Mouse (Mus musculus) C2C12 (cell line): ENCODE measurements around the gene Lrrc30. TPM values are rescaled to one million over a fixed set of nuclear protein-coding genes. Genes with fewer than 3 reads are reported as not detected.

Experiments
- H3K27me3 ChIP-seq: one replicate; pipeline ENCODE4 v1.6.1; 2011; ENCODE audit not compliant: control insufficient read depth, insufficient read depth, insufficient read length
- H3K36me3 ChIP-seq: one replicate; pipeline ENCODE4 v1.6.1; 2011; ENCODE audit not compliant: control insufficient read depth, insufficient read depth
- H3K4me3 ChIP-seq: one replicate; pipeline ENCODE4 v1.5.1; 2011; ENCODE audit warnings: mild to moderate bottlenecking, control low read depth; ENCODE audit not compliant: poor library complexity, insufficient read depth, severe bottlenecking
- H3K79me2 ChIP-seq: one replicate; pipeline ENCODE4 v1.6.1; 2011; ENCODE audit not compliant: control insufficient read depth, insufficient read depth
- H3K79me3 ChIP-seq: one replicate; pipeline ENCODE4 v1.6.1; 2011; ENCODE audit warnings: low read depth, control low read depth
- H3ac ChIP-seq: one replicate; pipeline ENCODE3; 2011; ENCODE audit warnings: low read depth; ENCODE audit not compliant: control insufficient read depth, insufficient read length
- CEBPB ChIP-seq: IDR thresholded peaks from one replicate; pipeline ENCODE4 v1.6.1; 2011; ENCODE audit warnings: low read depth, mild to moderate bottlenecking, control low read depth, moderate library complexity
- CTCF ChIP-seq: IDR thresholded peaks from one replicate; pipeline ENCODE4 v1.5.1; 2011; ENCODE audit not compliant: control insufficient read depth, insufficient read depth, insufficient read length
- MYOD1 ChIP-seq: IDR thresholded peaks from one replicate; pipeline ENCODE4 v1.6.1; 2011; ENCODE audit warnings: low read depth; ENCODE audit not compliant: control insufficient read depth, insufficient read length
- polyA plus RNA-seq: library from polyadenylated mRNA; unstranded; fragments of >200 nt; fragmentation: generic; extraction: Trizol; gene quantifications from one replicate; pipeline ENCODE4 v1.2.1, GENCODE M21; 2012; ENCODE audit warnings: missing spikeins

The Lrrc30 gene
- polyA plus RNA-seq, 1 experiment: 0.25 TPM

GRCm38 (mm10) chr17:67582681-67583356, 49.7 kb downstream of the Lrrc30 start:
- H3K79me2 ChIP-seq: no peaks in the 10 kb centered on the region
- peaks cover 4% of the 10 kb centered on the region for H3K27me3 ChIP-seq
- no peak overlapping the region for H3ac ChIP-seq
- H3K79me3 ChIP-seq: no peaks in the 10 kb centered on the region
- H3K36me3 ChIP-seq: no peaks in the 10 kb centered on the region
- no peak for TF ChIP-seq CEBPB
- no peak for TF ChIP-seq CTCF
- H3K4me3 ChIP-seq: no peak overlapping the region

- Histone ChIP-seq H3K79me3 (no peaks in the 10 kb centered on the region), H3K79me2 (no peaks in the 10 kb centered on the region), H3K27me3 (peaks cover 4% of the 10 kb centered on the region), H3K36me3 (no peaks in the 10 kb centered on the region), H3K4me3 (no peak overlapping the region), H3ac (no peak overlapping the region)
- TF ChIP-seq MYOD1: no peak
Observed at GRCm38 (mm10) chr17:67581839-67582238, 50.7 kb downstream of the Lrrc30 start.

Other genes starting within 250 kb of the Lrrc30 start
- not detected for gene Lama1, start 64.5 kb upstream of the Lrrc30 start, polyA plus RNA-seq